ENCODE assay signal across 11 mouse cellular contexts in the genomic region with DNA sequence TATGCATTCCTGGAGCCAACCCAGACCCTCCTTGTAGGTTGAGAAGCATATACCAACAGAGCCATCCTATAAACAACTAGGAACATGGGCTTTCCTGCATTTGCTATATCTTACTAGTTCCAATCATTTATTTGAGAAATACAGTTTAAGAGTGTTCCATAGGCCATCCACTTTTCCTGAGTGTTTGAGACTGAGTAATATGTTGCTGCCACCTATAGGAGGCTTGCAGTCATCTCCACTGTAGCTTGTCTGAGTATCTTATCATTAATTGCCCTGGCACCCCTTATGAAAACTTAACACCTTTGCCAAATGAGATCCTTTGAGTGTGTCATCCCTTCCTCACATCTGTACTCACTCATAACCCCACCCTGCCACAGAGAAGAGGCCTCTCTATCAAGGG. TPM values are rescaled to one million over a fixed set of nuclear protein-coding genes. Genes with fewer than 3 reads are reported as not detected.
DNase-seq lines count a peak whose midpoint lies in the region; ATAC-seq and TF ChIP-seq lines count a peak whose summit lies in the region.
"Had no signal": no experiment of that assay in that cellular context is flagged by ENCODE, and none has a peak within 500 bp of the region (broad histone marks: within the 10 kb centered on the region; RNA-seq: fewer than 3 reads in every experiment).

No protein-coding gene starts in this region.

- no peak overlapping the region for H3K4me3 ChIP-seq in limb, embryonic 12.5 days (replicated peaks)
- no peak overlapping the region for H3K4me3 ChIP-seq in limb, embryonic 10.5 days
- H3K4me3 ChIP-seq in hindbrain, embryonic 14.5 days (replicated peaks; ENCODE audit: low read length): no peak overlapping the region
- no peak overlapping the region for H3K4me3 ChIP-seq in stomach, embryonic 15.5 days (replicated peaks)

- no peak for DNase-seq in limb, embryonic 10.5 days (ENCODE audit: low spot score)
- DNase-seq in brain, embryonic 14.5 days (ENCODE audit: low read depth): peak; percentile 73
- peak; percentile 50 for DNase-seq in hindbrain, embryonic 14.5 days (ENCODE audit: low spot score)
- no peak for DNase-seq in T-cell, adult 2 months (ENCODE audit: low spot score)
- DNase-seq in frontal cortex, postnatal 14 days (ENCODE audit: low spot score in 2 of 2): no peak
- DNase-seq: cerebellum, adult 11-12 months; heart, postnatal 36 days; layer of hippocampus, adult 9-11 months had no signal

- peak; percentile 45; the same call in 1 of the 2 replicates for TF ChIP-seq CTCF in brain, embryonic 14.5 days (IDR thresholded peaks at IDR 0.05; ENCODE audit: borderline replicate concordance, extremely low read depth, insufficient read depth, insufficient read length)

- no peak overlapping the region for H3K4me2 ChIP-seq in limb, embryonic 12.5 days
- no peak overlapping the region for H3K4me2 ChIP-seq in hindbrain, embryonic 14.5 days (replicated peaks)
- H3K4me2 ChIP-seq in stomach, embryonic 15.5 days: no peak overlapping the region

- H3K9me3 ChIP-seq in limb, embryonic 12.5 days: no peaks in the 10 kb centered on the region
- no peaks in the 10 kb centered on the region for H3K9me3 ChIP-seq in limb, embryonic 10.5 days (replicated peaks)
- no peaks in the 10 kb centered on the region for H3K9me3 ChIP-seq in hindbrain, embryonic 14.5 days (ENCODE audit: control insufficient read depth, low read length)
- H3K9me3 ChIP-seq in stomach, embryonic 15.5 days: no peaks in the 10 kb centered on the region

- H3K36me3 ChIP-seq in limb, embryonic 12.5 days: no peaks in the 10 kb centered on the region; the same call in 1 of the 2 replicates
- H3K36me3 ChIP-seq in limb, embryonic 10.5 days: peaks cover under 1% of the 10 kb centered on the region; the same call in 1 of the 2 replicates
- H3K36me3 ChIP-seq in hindbrain, embryonic 14.5 days (replicated peaks; ENCODE audit: control insufficient read depth, insufficient read depth): peaks cover 3% of the 10 kb centered on the region
- H3K36me3 ChIP-seq in stomach, embryonic 15.5 days: no peaks in the 10 kb centered on the region

- H3K9ac ChIP-seq in limb, embryonic 12.5 days (replicated peaks): no peak overlapping the region
- no peak overlapping the region for H3K9ac ChIP-seq in hindbrain, embryonic 14.5 days
- H3K9ac ChIP-seq in stomach, embryonic 15.5 days: no peak overlapping the region

- no peak for TF ChIP-seq POLR2A in brain, embryonic 14.5 days (IDR thresholded peaks at IDR 0.05; ENCODE audit: borderline replicate concordance, extremely low read depth, insufficient read depth, insufficient read length, poor library complexity, severe bottlenecking)

- 0 out of 2 replicates have a peak, but pooled peaks cover 4% of the 10 kb centered on the region for H3K27me3 ChIP-seq in limb, embryonic 12.5 days
- no peaks in the 10 kb centered on the region for H3K27me3 ChIP-seq in limb, embryonic 10.5 days (ENCODE audit: low read depth, poor library complexity, severe bottlenecking)
- no peaks in the 10 kb centered on the region for H3K27me3 ChIP-seq in hindbrain, embryonic 14.5 days (ENCODE audit: control insufficient read depth, insufficient read depth, low read length)
- no peaks in the 10 kb centered on the region for H3K27me3 ChIP-seq in stomach, embryonic 15.5 days (replicated peaks)

- ATAC-seq in limb, embryonic 12.5 days (ENCODE audit: insufficient number of reproducible peaks, insufficient read depth, low FRiP score, low TSS enrichment, low read depth): peak; percentile 31; the same call in 1 of the 2 replicates
- ATAC-seq in hindbrain, embryonic 14.5 days (ENCODE audit: low FRiP score): peak; percentile 75; the same call in 1 of the 2 replicates
- ATAC-seq in stomach, embryonic 15.5 days (ENCODE audit: insufficient read depth, low FRiP score, low read depth): 0 out of 2 replicates have a peak, but pooled peaks have one; percentile 35

- H3K27ac ChIP-seq in limb, embryonic 12.5 days: no peak overlapping the region
- no peak overlapping the region for H3K27ac ChIP-seq in limb, embryonic 10.5 days
- no peak overlapping the region for H3K27ac ChIP-seq in hindbrain, embryonic 14.5 days
- H3K27ac ChIP-seq in stomach, embryonic 15.5 days: no peak overlapping the region

- peaks cover 8% of the 10 kb centered on the region; the same call in 1 of the 2 replicates for H3K4me1 ChIP-seq in limb, embryonic 12.5 days (replicated peaks)
- peaks cover 8% of the 10 kb centered on the region for H3K4me1 ChIP-seq in limb, embryonic 10.5 days
- H3K4me1 ChIP-seq in hindbrain, embryonic 14.5 days (replicated peaks; ENCODE audit: control insufficient read depth, insufficient read depth, low read length): no peaks in the 10 kb centered on the region
- no peaks in the 10 kb centered on the region for H3K4me1 ChIP-seq in stomach, embryonic 15.5 days

RNA-seq across cellular contexts. Expression of a gene that starts 32.2 kb away (rescaled TPM):
- 5.9 TPM in 2 replicates for polyA plus RNA-seq in limb, embryonic 12.5 days (2016; fragmentation: Nextera tagmentation; extraction: Ambion mirVana)
- polyA plus RNA-seq in limb, embryonic 10.5 days (2016; fragmentation: Nextera tagmentation; extraction: Ambion mirVana): 5.1 and 7.7 TPM in 2 replicates
- polyA plus RNA-seq in brain, embryonic 14.5 days (2012; rRNA removed): 20.5 and 30.2 TPM in 2 replicates
- polyA plus RNA-seq in hindbrain, embryonic 14.5 days (2014; fragmentation: Nextera tagmentation; extraction: Ambion mirVana): 44.2 and 46.9 TPM in 2 replicates
- polyA plus RNA-seq in stomach, embryonic 15.5 days (2015; fragmentation: Nextera tagmentation; extraction: Ambion mirVana): 1.5 and 2.2 TPM in 2 replicates
- polyA plus RNA-seq: liver, embryonic 16.5 days had no signal

Comparison
In these comparisons a context has a peak if more than half of its experiments do, and no peak if none do; other contexts are left out.
1. DNase-seq: peak in brain, embryonic 14.5 days (single experiment) and hindbrain, embryonic 14.5 days (single experiment); none in limb, embryonic 10.5 days (single experiment), T-cell, adult 2 months (single experiment) and frontal cortex, postnatal 14 days (0 of 2).
2. Peak in every context shown above with its lines, with median percentiles within 50 percentile points of each other: ATAC-seq.